Mouse (Mus musculus) forebrain, embryonic 14.5 days (tissue): ENCODE results near the gene Gga1. TPM values are rescaled to one million over a fixed set of nuclear protein-coding genes. Genes with fewer than 3 reads are reported as not detected.

Source experiments
- ATAC-seq: fragments of 200-750 bp; cut with Nextera tagmentation; 2 replicates; pipeline ENCODE4 v1.8.0; 2017; ENCODE audit warnings: mild to moderate bottlenecking, moderate library complexity
- DNase-seq: peaks from one replicate; pipeline ENCODE4 v3.0.0-alpha.2; 2015; ENCODE audit warnings: low spot score
- H3K27ac ChIP-seq: fragments of 300-500 bp; sonication (generic); 2 replicates; pipeline ENCODE4 v1.5.1; 2014; ENCODE audit warnings: low read depth, mild to moderate bottlenecking, control low read depth, low read length, moderate library complexity
- H3K27me3 ChIP-seq: fragments of 300-500 bp; sonication (generic); replicated peaks from 2 replicates; pipeline ENCODE4 v1.6.1; 2014; ENCODE audit warnings: low read length, control low read depth, mixed read lengths; ENCODE audit not compliant: control insufficient read depth, insufficient read depth
- H3K36me3 ChIP-seq: fragments of 300-500 bp; sonication (generic); 2 replicates; pipeline ENCODE4 v1.6.1; 2014; ENCODE audit warnings: low read length, control low read depth; ENCODE audit not compliant: control insufficient read depth, insufficient read depth
- H3K4me1 ChIP-seq: fragments of 300-500 bp; sonication (generic); 2 replicates; pipeline ENCODE4 v1.6.1; 2014; ENCODE audit warnings: antibody characterized with exemption, low read length, control low read depth; ENCODE audit not compliant: control insufficient read depth, insufficient read depth
- H3K4me2 ChIP-seq: fragments of 300-500 bp; sonication (generic); 2 replicates; pipeline ENCODE4 v1.6.1; 2014; ENCODE audit warnings: mild to moderate bottlenecking, control low read depth, low read length
- H3K4me3 ChIP-seq: fragments of 300-500 bp; sonication (generic); 2 replicates; pipeline ENCODE4 v1.5.1; 2014; ENCODE audit warnings: low read depth, low read length, control low read depth
- H3K9ac ChIP-seq: fragments of 300-500 bp; sonication (generic); 2 replicates; pipeline ENCODE4 v1.6.1; 2014; ENCODE audit warnings: mild to moderate bottlenecking, low read length, control low read depth, moderate library complexity
- H3K9me3 ChIP-seq: fragments of 300-500 bp; sonication (generic); replicated peaks from 2 replicates; pipeline ENCODE4 v1.6.1; 2016; ENCODE audit warnings: low read length, control low read depth, mixed read lengths; ENCODE audit not compliant: control insufficient read depth
- WGBS: fragments of 180-500 bp; shearing (Covaris S2); extraction: QIAGEN DNeasy Blood & Tissue Kit; methylation state at CpG from one replicate; pipeline ENCODE4 v1.1.7; 2014; 5-methylcytosine and 5-hydroxymethylcytosine counted together
- polyA plus RNA-seq: library from polyadenylated mRNA; unstranded; fragments of >200 nt; fragmentation: Nextera tagmentation; extraction: Ambion mirVana; gene quantifications from 2 replicates; pipeline ENCODE4 v1.2.1, GENCODE M21; 2014

The Gga1 gene
- polyA plus RNA-seq, 1 experiment from 2014 or later: 34.8 TPM

DNA sequence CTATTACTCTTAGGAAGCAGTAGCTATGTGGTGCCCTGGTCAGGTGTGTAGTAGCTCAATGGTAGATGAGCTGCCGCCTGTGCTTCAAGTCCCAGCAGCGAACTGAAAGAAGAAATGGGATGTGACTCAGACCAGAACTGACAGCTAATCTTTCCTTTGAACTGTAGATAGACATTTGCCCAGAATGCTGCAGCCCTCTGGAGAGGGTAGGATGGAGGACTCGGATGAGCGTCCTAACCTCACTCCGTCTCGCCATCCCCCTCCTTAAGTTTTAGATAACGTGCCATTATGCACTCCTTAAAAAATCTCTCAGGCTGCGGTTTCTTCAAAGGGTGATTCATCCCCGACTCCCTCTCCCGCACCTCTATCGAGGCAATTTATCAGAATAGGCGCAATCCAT lies 42.9 kb downstream of the Gga1 start:
- Histone ChIP-seq H3K27me3 (no peaks in the 10 kb centered on the region), H3K9ac (no peak overlapping the region), H3K36me3 (peaks cover 22% of the 10 kb centered on the region), H3K4me1 (peaks cover 16% of the 10 kb centered on the region), H3K9me3 (no peaks in the 10 kb centered on the region), H3K4me3 (no peak overlapping the region), H3K4me2 (no peak overlapping the region), H3K27ac (no peak overlapping the region; the same call in 1 of the 2 replicates)
- DNase-seq (no peak), ATAC-seq (no peak)
- WGBS: 87% methylated on average over 12 of the region's 12 CpGs

DNA sequence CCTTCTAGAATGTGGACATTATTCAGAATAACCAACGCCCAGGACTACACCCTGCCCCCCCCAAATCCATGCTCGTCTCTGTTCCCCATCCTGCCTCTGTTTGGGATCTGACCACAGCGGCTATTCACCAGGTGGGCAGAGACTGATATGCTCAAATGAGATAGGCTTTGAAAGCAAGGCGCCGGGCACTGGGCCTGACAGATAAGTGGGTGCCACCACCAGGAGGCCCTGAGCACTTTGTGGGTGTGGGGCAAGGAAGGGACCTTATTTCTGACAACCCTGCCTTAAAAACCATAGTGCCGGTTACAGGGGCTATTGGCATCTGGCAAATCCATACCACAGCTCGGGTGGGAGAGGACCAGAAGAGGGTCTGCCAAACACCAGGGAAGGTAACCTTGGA lies 45.7 kb downstream of the Gga1 start:
- Histone ChIP-seq H3K27ac (no peak overlapping the region), H3K27me3 (no peaks in the 10 kb centered on the region), H3K4me3 (no peak overlapping the region), H3K36me3 (peaks cover 17% of the 10 kb centered on the region), H3K9ac (no peak overlapping the region), H3K4me2 (no peak overlapping the region), H3K9me3 (no peaks in the 10 kb centered on the region), H3K4me1 (peaks cover 13% of the 10 kb centered on the region)
- ATAC-seq (no peak), DNase-seq (no peak)
- WGBS: 88% methylated on average over 7 of the region's 7 CpGs

DNA sequence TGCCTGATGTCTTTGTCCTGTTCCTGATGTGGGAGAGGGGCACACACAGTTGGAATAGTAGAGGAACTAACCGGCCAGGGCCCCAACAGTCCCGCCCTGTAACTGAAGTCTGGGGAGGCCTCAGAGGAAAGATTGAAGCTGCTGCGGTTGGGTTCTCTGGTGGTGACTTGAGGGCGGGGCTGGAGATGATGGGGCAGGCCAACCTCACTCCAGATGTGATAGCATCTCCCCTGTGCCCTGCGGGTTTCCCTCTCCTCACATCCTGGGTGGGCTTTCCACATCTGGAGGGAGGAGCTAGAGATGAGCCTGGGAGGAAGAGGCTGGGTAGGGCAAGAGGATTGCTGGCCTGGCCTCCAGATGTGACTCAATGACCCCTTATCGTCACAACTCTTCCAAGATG lies 46.6 kb downstream of the Gga1 start:
- WGBS: 76% methylated on average over 6 of the region's 6 CpGs
- H3K36me3 ChIP-seq: peaks cover 10% of the 10 kb centered on the region
- H3K9me3 ChIP-seq: no peaks in the 10 kb centered on the region
- peaks cover 17% of the 10 kb centered on the region for H3K4me1 ChIP-seq
- no peak overlapping the region for H3K4me2 ChIP-seq
- ATAC-seq (no peak), DNase-seq (no peak)
- H3K27me3 ChIP-seq: no peaks in the 10 kb centered on the region
- H3K9ac ChIP-seq: no peak overlapping the region
- no peak overlapping the region for H3K4me3 ChIP-seq
- H3K27ac ChIP-seq: no peak overlapping the region

DNA sequence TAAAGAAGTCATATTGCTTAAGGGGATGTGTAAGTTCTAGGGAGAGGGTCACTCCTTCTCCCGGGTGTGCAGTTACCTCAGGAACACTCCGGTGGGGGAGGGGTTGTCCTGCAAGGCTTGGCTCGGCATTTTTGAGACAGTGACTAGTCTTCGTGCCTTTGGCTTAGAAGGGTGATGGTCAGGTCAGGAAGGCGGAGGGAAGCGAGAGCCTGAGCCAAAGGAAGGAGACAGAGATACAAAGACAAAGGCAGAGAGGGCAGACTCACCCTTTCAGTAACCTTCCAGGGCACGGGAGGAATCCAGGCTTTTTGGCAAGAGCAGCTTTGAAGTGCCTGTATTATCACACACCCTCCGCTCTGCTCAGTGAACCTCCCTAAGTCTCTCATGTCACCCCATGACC lies 48.1 kb downstream of the Gga1 start:
- Histone ChIP-seq H3K9me3 (no peaks in the 10 kb centered on the region), H3K36me3 (no peaks in the 10 kb centered on the region), H3K27me3 (no peaks in the 10 kb centered on the region), H3K4me3 (no peak overlapping the region), H3K9ac (no peak overlapping the region), H3K27ac (no peak overlapping the region), H3K4me1 (peaks cover 17% of the 10 kb centered on the region), H3K4me2 (no peak overlapping the region)
- WGBS: 50% methylated on average over 8 of the region's 8 CpGs
- no peak for DNase-seq
- no peak for ATAC-seq

DNA sequence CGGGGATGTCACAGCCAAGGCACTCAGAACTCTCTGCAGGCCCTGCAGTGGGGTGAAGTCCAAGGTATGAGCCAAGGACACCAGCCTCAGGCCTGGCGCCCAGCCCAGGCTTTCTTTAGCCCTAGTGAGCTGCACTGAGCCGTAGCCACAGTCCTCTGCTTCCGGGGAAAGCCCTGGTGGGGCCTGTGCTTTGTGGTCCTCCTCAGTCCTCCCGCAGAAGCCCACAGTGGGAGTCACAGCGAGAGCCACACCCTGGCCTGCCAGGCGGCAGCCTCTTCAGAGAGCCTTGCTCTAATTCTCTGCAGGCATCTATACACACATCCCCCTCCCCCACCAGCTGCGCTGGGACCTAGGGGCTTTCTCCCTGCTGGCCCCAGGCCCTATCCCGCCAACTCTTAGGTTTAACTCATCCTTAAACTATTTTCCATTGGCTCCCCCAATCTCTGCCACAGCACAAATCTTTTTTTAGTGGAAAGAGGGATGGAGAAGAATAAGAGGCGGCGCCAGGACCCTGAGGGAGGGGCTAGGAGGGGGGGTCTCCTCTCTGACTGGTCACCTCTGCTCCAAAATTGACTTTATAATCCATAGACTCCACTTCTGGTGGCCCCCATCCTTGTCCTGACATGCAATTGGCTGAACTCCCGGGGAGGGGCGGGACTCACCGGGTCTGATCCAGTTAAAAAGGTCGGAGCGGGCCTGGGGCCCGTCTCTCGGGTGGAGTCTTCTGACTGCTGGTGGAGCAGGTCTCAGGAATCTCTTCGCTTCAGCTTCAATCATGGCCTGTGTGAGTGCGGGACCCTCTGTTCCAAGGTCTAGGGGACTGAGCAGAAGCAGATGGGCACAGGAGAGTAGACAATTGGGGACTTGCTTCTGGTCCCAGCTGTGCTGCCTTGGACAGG lies 49.3 kb downstream of the Gga1 start, which contains the start of gene Lgals1:
TSS of gene Lgals1 (plus strand) at position 705 of the 899 bp plus-strand sequence.
- peak within 1 kb of the TSS; percentile 24; the same call in 1 of the 2 replicates for H3K4me3 ChIP-seq
- WGBS: 7% methylated on average over 20 of the region's 20 CpGs

DNA sequence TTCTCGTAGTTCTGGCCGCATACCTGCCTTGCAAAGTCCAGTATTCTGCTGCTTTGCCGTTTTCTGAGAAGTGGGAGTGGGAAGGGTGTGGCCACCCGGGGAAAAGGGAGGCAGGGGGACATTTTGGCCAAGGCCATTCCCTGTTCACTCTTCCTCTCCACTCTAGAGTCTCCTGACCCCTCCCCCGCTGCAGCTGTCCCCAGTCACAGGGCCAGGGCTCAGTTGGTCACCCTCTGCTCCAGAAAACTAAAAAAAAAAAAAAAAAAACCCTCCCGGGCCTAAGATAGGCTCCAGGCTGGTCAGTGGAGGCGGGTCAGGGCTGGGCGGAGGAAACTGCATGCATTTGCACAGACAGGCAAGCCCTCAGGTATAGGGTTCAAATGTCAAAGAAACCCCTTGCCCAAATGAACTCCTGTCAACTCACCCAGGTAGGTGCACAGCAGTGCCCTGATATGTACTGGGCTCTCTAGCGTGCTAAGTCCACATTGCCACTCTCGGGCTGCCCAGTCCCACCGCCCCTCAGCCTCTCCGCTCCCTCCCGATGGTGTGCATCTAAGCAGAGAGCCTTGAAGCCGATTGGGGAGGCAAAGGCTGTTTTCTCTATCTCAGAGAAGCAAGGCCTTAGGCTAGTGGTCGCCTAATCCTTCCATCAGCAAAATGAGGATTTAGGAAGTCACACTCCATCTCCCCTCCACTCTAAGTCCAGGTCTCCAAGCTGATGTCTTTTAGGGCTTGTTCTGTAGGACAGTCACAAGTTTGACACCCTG lies 50.2 kb downstream of the Gga1 start:
- ATAC-seq: no peak
- Histone ChIP-seq H3K9me3 (no peaks in the 10 kb centered on the region), H3K4me2 (peak overlapping the region; percentile 62), H3K9ac (peak overlapping the region; percentile 43; the same call in 1 of the 2 replicates), H3K27me3 (no peaks in the 10 kb centered on the region), H3K4me1 (peaks cover 17% of the 10 kb centered on the region), H3K27ac (no peak overlapping the region), H3K4me3 (peak overlapping the region; percentile 24), H3K36me3 (no peaks in the 10 kb centered on the region)
- DNase-seq: no peak
- 23% methylated on average over 15 of the region's 15 CpGs for WGBS

More for the DNA sequence above, 49.3 kb downstream of the Gga1 start, which contains the start of gene Lgals1:
- Histone ChIP-seq H3K27me3 (no peaks in the 10 kb centered on the region), H3K4me2 (peak within 1 kb of the TSS; percentile 62), H3K4me1 (peaks cover 17% of the 10 kb centered on the region), H3K27ac (peak within 1 kb of the TSS; percentile 48; the same call in 1 of the 2 replicates), H3K9ac (peak within 1 kb of the TSS; percentile 35; the same call in 1 of the 2 replicates), H3K9me3 (no peaks in the 10 kb centered on the region), H3K36me3 (no peaks in the 10 kb centered on the region)
- ATAC-seq: peak; percentile 51
- DNase-seq: peak; percentile 70

DNA sequence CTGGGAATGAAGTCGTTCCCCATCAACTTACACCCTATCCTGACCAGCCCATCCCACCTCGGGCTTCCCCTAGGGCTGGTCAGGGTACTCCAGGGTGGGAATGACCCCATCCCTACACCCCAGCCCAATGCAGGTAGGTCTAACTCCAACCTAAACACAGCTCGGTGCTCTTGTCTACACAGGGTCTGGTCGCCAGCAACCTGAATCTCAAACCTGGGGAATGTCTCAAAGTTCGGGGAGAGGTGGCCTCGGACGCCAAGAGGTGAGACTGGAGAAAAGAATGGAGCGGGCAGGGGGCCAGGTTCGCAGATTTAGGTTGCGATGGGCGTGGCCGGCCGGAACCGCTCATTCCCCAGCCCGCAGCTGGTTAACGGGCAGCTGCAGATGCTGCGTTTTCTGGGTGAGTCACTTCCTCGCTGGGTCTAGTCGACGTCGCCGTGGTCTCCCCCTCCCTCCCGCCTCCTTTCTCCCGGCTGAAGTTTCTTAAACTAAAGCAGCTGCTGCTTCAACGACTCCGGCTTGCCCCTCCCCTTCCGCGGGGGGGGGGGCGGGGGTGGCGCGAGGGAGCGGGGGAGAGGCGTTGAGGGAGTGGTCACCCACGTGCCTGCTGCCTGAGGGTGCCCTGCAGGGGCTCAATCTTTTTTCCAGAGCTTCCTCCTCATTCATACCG lies 50.9 kb downstream of the Gga1 start:
- no peaks in the 10 kb centered on the region for H3K27me3 ChIP-seq
- peak overlapping the region; percentile 43; the same call in 1 of the 2 replicates for H3K9ac ChIP-seq
- no peak overlapping the region for H3K27ac ChIP-seq
- peak overlapping the region; percentile 24 for H3K4me3 ChIP-seq
- under 1% methylated on average over 33 of the region's 35 CpGs for WGBS
- H3K4me2 ChIP-seq: peak overlapping the region; percentile 62
- H3K9me3 ChIP-seq: no peaks in the 10 kb centered on the region
- H3K4me1 ChIP-seq: peaks cover 17% of the 10 kb centered on the region
- DNase-seq (peak; percentile 77), ATAC-seq (peak; percentile 65)
- H3K36me3 ChIP-seq: no peaks in the 10 kb centered on the region

DNA sequence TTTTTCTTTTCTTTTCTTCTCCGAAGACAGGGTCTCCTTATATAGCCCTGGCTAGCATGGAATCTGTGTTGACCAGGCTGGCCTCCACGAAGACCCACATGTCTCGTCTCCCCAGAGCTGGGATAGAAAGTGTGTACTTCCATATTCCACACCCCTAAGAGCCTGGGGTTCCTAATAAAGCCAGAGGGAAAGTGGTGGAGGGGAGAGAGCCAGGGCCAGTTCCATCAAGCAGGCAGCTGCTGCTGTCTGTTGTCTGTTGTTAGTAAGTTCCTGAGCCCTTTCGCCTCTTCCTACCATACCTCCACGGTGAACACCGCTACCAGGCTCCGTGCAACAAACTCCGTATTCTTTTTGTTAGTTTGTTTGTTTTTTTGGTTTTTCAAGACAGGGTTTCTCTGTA lies 51.5 kb downstream of the Gga1 start:
- Histone ChIP-seq H3K27ac (no peak overlapping the region), H3K9me3 (no peaks in the 10 kb centered on the region), H3K9ac (no peak overlapping the region), H3K4me3 (no peak overlapping the region), H3K27me3 (no peaks in the 10 kb centered on the region), H3K4me1 (peaks cover 17% of the 10 kb centered on the region), H3K36me3 (no peaks in the 10 kb centered on the region), H3K4me2 (peak overlapping the region; percentile 62)
- 52% methylated on average over 7 of the region's 8 CpGs for WGBS
- DNase-seq (no peak), ATAC-seq (peak; percentile 7)
